Mouse (Mus musculus) hindbrain, embryonic 16.5 days (tissue): ENCODE measurements around the gene Dnajc24. TPM values are rescaled to one million over a fixed set of nuclear protein-coding genes. Genes with fewer than 3 reads are reported as not detected.
A peak's percentile ranks its signal among the peaks of the same experiment; 100 is the strongest.

Source experiments
- ATAC-seq: fragments of 200-750 bp; cut with Nextera tagmentation; 2 replicates; pipeline ENCODE4 v1.8.0; 2017; ENCODE audit warnings: moderate TSS enrichment, moderate library complexity
- H3K27ac ChIP-seq: fragments of 300-500 bp; sonication (generic); 2 replicates; pipeline ENCODE4 v1.5.1; 2014; ENCODE audit warnings: low read depth, mild to moderate bottlenecking, control low read depth, low read length, moderate library complexity
- H3K27me3 ChIP-seq: fragments of 300-500 bp; sonication (generic); replicated peaks from 2 replicates; pipeline ENCODE4 v1.6.1; 2014; ENCODE audit warnings: low read length; ENCODE audit not compliant: control insufficient read depth, insufficient read depth
- H3K36me3 ChIP-seq: fragments of 300-500 bp; sonication (generic); 2 replicates; pipeline ENCODE4 v1.6.1; 2014; ENCODE audit warnings: mild to moderate bottlenecking, low read length, moderate library complexity, mixed read lengths; ENCODE audit not compliant: control insufficient read depth, insufficient read depth
- H3K4me1 ChIP-seq: fragments of 300-500 bp; sonication (generic); 2 replicates; pipeline ENCODE4 v1.6.1; 2014; ENCODE audit warnings: low read depth, low read length; ENCODE audit not compliant: control insufficient read depth, insufficient read depth
- H3K4me2 ChIP-seq: fragments of 300-500 bp; sonication (generic); 2 replicates; pipeline ENCODE4 v1.6.1; 2014; ENCODE audit warnings: mild to moderate bottlenecking, low read length, control low read depth, moderate library complexity
- H3K4me3 ChIP-seq: fragments of 300-500 bp; sonication (generic); 2 replicates; pipeline ENCODE4 v1.5.1; 2014; ENCODE audit warnings: mild to moderate bottlenecking, low read length, control low read depth, moderate library complexity
- H3K9ac ChIP-seq: fragments of 300-500 bp; sonication (generic); 2 replicates; pipeline ENCODE4 v1.6.1; 2014; ENCODE audit warnings: low read depth, mild to moderate bottlenecking, control low read depth, low read length, moderate library complexity
- H3K9me3 ChIP-seq: fragments of 300-500 bp; sonication (generic); 2 replicates; pipeline ENCODE4 v1.6.1; 2014; ENCODE audit warnings: mild to moderate bottlenecking, low read length, moderate library complexity; ENCODE audit not compliant: control insufficient read depth
- WGBS: fragments of 180-500 bp; shearing (Covaris S2); extraction: QIAGEN DNeasy Blood & Tissue Kit; methylation state at CpG from one replicate; pipeline ENCODE4 v1.1.7; 2014; 5-methylcytosine and 5-hydroxymethylcytosine counted together
- polyA plus RNA-seq: library from polyadenylated mRNA; unstranded; fragments of >200 nt; fragmentation: Nextera tagmentation; extraction: Ambion mirVana; gene quantifications from 2 replicates; pipeline ENCODE4 v1.2.1, GENCODE M21; 2015

Dnajc24 gene
- 26.1 and 35.5 TPM in 2 replicates for polyA plus RNA-seq

DNA sequence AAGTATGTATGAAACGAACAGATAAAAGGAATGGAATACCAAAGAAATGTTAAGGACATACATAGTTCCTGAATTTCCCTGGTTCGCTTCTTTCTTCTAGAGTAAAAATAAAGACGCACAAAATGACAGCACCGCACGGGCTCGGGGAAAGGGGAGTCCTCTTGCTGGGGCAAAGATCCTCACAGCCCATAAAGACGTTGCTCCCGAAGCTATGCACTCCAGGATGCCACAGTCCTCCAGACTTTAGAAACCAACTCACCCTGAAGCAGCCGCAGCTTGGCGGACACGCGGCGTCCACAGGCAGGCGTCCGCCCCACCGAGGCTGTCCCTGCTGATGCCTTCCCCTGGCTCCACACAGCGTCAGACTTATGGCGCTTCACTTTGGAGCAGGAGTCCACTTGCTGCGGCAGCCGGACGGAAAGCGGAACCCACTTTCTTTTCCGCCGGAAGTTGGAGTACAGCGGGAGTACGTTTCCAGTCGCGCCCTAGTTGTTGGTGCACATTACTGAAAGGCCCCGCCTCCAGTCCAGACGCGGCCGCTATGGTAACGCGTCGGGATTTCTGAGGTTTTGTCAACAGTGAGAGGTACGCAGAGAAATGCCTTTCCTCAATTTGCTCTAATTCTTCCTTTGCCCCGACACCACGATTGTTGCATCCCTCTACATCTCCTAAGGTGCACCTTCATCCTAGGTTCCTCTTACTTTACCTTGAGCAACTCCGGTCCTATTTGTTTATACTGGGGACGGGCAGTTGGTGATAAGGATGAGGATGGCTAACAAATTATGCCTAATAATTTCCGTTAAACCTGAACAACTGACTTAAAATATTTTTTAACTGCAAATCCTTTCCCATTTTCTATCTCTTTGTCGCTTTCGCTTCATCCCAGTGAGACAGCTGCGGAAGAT lies at the start of gene Dnajc24:
TSS of gene Dnajc24 (minus strand) at position 715 of the 905 bp plus-strand sequence.
- Histone ChIP-seq H3K4me1 (peaks cover 5% of the 10 kb centered on the region), H3K4me2 (peak within 1 kb of the TSS; percentile 71), H3K4me3 (peak within 1 kb of the TSS; percentile 90), H3K36me3 (no peaks in the 10 kb centered on the region), H3K27ac (peak within 1 kb of the TSS; percentile 83), H3K27me3 (no peaks in the 10 kb centered on the region), H3K9me3 (no peaks in the 10 kb centered on the region), H3K9ac (peak within 1 kb of the TSS; percentile 94)
- 2% methylated on average over 44 of the region's 44 CpGs for WGBS
- ATAC-seq = peak; percentile 99

DNA sequence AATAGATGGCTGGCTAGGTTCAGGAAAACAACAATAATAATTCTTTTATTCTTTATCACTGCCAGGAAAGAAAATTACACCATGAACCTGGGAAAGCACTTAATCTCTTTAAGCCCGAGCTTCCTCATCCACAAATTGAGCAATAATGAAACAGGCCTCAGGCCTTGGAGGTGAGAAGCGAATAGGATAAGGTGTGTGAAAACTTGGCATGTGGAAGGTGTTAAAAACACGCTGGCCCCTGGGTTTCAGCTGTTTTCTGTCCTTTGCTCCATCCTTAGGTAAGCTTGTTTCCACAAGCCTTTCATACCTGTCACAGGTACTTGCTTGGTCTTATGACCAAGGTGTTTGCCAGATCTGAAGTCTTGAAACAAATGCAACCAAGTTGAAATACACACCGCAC lies 43.3 kb upstream of the Dnajc24 start:
- Histone ChIP-seq H3K4me3 (no peak overlapping the region), H3K4me2 (no peak overlapping the region), H3K36me3 (no peaks in the 10 kb centered on the region), H3K27ac (no peak overlapping the region), H3K9ac (no peak overlapping the region), H3K4me1 (no peaks in the 10 kb centered on the region), H3K27me3 (no peaks in the 10 kb centered on the region), H3K9me3 (no peaks in the 10 kb centered on the region)
- whole genome bisulfite sequencing = 87% methylated on average over 4 of the region's 4 CpGs
- no peak for ATAC-seq

DNA sequence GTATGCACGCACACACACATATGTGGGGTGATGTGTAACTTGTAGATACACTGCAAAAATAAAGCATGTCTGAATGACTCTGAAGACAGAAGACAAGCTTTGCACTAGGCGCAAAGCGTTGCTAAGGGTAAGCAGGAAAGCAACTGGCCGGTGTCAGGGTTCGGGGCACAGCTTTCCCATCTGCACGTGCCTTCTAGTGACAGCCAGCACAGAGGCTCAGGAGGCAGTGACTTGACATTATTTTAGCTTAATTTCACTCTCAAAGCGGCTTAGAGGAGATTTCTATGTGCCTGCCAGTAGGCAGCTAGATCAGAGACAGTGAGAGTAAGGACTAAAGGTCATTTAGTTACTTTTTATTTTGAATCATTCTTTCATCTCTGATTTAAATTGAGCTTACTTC lies 39.1 kb upstream of the Dnajc24 start:
- ATAC-seq = peak; percentile 64; the same call in 1 of the 2 replicates
- no peak overlapping the region for H3K27ac ChIP-seq
- no peak overlapping the region for H3K9ac ChIP-seq
- WGBS = 35% methylated on average over 7 of the region's 7 CpGs
- H3K9me3 ChIP-seq = no peaks in the 10 kb centered on the region
- H3K36me3 ChIP-seq = no peaks in the 10 kb centered on the region
- H3K27me3 ChIP-seq = no peaks in the 10 kb centered on the region
- no peak overlapping the region for H3K4me3 ChIP-seq
- H3K4me1 ChIP-seq = no peaks in the 10 kb centered on the region
- H3K4me2 ChIP-seq = no peak overlapping the region

DNA sequence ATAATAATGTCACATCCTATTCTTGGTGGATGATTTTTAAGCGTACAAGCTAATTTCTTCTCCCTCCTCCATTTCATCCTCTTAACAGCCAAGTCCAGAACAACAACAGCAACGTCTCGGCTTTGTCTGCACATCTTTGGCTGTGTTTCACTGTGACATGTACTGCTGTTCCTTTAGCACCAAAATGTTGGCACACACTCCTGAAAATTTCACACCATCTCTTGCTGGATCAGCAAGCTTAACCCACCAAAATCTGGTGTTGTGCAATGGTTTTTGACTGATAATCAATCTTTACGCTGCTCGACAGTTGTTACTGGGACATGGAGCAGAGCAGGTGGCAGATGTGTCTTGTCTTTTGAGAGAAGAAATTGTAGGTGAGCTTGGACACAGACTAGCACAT lies 38.6 kb upstream of the Dnajc24 start:
- 63% methylated on average over 5 of the region's 5 CpGs for WGBS
- Histone ChIP-seq H3K27me3 (no peaks in the 10 kb centered on the region), H3K36me3 (no peaks in the 10 kb centered on the region), H3K9me3 (no peaks in the 10 kb centered on the region), H3K27ac (no peak overlapping the region), H3K9ac (no peak overlapping the region), H3K4me3 (no peak overlapping the region), H3K4me2 (no peak overlapping the region), H3K4me1 (no peaks in the 10 kb centered on the region)
- ATAC-seq = peak; percentile 34; the same call in 1 of the 2 replicates

DNA sequence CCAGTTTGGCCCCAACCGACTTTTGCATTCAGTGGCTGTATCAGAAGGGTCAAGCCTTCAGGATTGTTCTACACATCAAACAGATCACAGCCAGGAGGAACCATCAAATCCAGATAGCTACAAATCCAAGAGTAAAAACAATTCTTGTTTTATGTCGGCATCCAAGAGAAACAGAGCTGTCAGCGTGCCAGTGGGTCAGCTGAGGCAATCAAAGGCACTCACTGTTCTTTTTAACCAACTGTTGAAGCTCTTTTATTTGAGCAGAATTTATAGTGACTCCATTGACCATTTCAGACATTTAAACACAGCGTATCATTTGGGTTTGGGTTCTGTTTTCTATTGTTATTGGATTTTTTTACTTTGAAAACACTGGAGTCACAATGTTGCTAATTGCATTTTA lies 34.9 kb upstream of the Dnajc24 start:
- H3K36me3 ChIP-seq = no peaks in the 10 kb centered on the region
- no peaks in the 10 kb centered on the region for H3K9me3 ChIP-seq
- no peaks in the 10 kb centered on the region for H3K27me3 ChIP-seq
- no peaks in the 10 kb centered on the region for H3K4me1 ChIP-seq
- ATAC-seq = no peak
- no peak overlapping the region for H3K9ac ChIP-seq
- H3K4me2 ChIP-seq = no peak overlapping the region
- no peak overlapping the region for H3K27ac ChIP-seq
- no peak overlapping the region for H3K4me3 ChIP-seq
- WGBS = 28% methylated on average over 4 of the region's 4 CpGs

DNA sequence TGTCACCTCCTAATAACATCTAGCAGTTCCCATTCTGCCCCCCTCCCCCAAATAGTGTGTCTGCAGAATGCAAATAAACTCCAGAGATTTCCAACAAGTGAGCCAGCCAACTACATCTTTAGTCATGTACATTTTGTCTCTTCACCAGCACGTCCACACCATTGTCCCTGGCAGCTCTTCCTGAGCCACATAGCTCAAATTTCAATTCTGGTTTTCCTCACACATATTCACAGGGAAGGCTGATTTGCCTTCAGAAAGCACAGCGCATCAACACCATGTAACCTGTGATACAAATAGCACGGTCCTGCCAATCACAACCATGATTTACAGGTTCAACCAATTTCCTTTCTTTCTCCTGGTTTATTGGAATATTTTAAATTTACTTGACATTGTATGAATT lies 21.5 kb upstream of the Dnajc24 start:
- Histone ChIP-seq H3K9ac (no peak overlapping the region), H3K27me3 (no peaks in the 10 kb centered on the region), H3K9me3 (no peaks in the 10 kb centered on the region), H3K36me3 (no peaks in the 10 kb centered on the region), H3K27ac (no peak overlapping the region), H3K4me1 (no peaks in the 10 kb centered on the region), H3K4me2 (no peak overlapping the region), H3K4me3 (no peak overlapping the region)
- ATAC-seq = no peak
- 76% methylated on average over 3 of the region's 3 CpGs for WGBS

DNA sequence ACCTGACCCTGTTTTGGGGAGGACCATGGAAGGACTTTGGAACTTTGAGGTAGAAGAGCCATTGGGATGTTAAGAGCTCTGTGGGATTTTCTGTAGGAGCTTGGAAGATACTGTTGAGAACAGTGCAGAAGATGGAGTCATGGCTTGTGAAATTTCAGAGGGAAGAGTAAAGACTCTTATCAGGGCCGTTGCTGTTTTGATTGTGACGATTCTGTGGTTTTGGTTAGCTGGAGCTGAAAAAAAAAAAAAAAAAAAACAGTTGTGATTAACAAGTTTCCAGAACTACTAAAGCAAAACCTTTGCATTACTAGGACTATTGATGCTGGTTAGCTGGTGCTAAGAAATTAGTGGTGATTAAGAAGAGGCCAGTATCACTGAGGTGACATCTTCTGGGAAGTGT lies 5.1 kb upstream of the Dnajc24 start:
- H3K9ac ChIP-seq = no peak overlapping the region
- H3K4me2 ChIP-seq = no peak overlapping the region
- no peak overlapping the region for H3K27ac ChIP-seq
- H3K9me3 ChIP-seq = no peaks in the 10 kb centered on the region
- WGBS = 81% methylated on average over 2 of the region's 2 CpGs
- no peaks in the 10 kb centered on the region for H3K36me3 ChIP-seq
- H3K4me1 ChIP-seq = no peaks in the 10 kb centered on the region
- no peak overlapping the region for H3K4me3 ChIP-seq
- ATAC-seq = no peak
- no peaks in the 10 kb centered on the region for H3K27me3 ChIP-seq

DNA sequence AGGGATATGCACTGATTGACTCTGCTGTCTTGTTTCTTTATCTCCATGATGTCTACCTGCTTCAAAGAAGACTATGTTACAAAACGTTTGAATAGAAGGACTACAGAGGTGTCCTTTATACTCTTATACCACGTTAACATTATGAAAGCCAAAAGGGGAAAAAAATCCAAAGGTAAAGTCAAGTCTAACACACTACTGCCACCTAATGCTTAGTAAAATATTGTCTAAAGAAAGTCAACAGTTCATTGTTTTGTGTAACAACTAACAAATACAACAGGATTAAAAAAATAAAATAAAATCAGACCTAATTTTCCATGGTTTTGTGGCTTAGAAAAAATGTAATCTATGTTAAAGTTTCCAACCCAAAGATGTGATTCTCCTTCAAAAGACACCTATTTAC lies 15.3 kb downstream of the Dnajc24 start:
- Histone ChIP-seq H3K9ac (no peak overlapping the region), H3K36me3 (no peaks in the 10 kb centered on the region), H3K9me3 (no peaks in the 10 kb centered on the region), H3K4me3 (no peak overlapping the region), H3K4me2 (no peak overlapping the region), H3K27me3 (no peaks in the 10 kb centered on the region), H3K27ac (no peak overlapping the region), H3K4me1 (no peaks in the 10 kb centered on the region)
- 30% methylated on average over 2 of the region's 2 CpGs for WGBS
- ATAC-seq = no peak

DNA sequence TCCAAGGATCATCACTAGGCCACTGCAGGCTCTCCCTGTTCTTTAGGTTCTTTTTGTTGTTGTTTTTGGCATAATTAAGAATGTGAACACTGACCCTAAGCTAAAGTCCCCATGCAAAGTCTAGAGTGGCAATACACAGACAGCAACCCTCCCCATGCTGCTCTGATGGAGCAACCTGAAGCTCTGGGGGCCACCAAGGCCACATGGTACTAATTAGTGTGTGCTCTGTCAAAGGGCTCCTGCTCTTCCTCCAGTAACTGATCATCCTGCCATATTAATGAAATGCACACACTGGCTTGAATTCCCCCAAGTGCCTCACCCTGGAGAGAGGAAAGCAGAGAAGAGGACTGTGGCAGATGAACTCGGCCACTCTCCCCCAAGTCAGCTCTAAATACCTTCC lies 16.2 kb downstream of the Dnajc24 start:
- Histone ChIP-seq H3K4me3 (no peak overlapping the region), H3K9ac (no peak overlapping the region), H3K27me3 (no peaks in the 10 kb centered on the region), H3K4me2 (no peak overlapping the region), H3K36me3 (no peaks in the 10 kb centered on the region), H3K9me3 (no peaks in the 10 kb centered on the region), H3K27ac (no peak overlapping the region), H3K4me1 (no peaks in the 10 kb centered on the region)
- WGBS = 43% methylated on average over 1 of the region's 1 CpGs
- no peak for ATAC-seq
